Mouse (Mus musculus) cerebellum, postnatal 25 days (tissue): ENCODE data around the gene Mrpl42.

Source experiments
- DNase-seq, 2 experiments: peaks; one replicate each; pipeline ENCODE4 v3.0.0; 2021; ENCODE audit warnings: mixed read lengths in 2 of 2

Mrpl42 gene

GRCm38 (mm10) chr10:95514656-95515292 is 13.0 kb upstream of the Mrpl42 start, which contains the start of gene Ube2n:
Gene Ube2n (plus strand): TSS chr10:95515145.
- peak; percentile 98 to 99 for DNase-seq

DNA sequence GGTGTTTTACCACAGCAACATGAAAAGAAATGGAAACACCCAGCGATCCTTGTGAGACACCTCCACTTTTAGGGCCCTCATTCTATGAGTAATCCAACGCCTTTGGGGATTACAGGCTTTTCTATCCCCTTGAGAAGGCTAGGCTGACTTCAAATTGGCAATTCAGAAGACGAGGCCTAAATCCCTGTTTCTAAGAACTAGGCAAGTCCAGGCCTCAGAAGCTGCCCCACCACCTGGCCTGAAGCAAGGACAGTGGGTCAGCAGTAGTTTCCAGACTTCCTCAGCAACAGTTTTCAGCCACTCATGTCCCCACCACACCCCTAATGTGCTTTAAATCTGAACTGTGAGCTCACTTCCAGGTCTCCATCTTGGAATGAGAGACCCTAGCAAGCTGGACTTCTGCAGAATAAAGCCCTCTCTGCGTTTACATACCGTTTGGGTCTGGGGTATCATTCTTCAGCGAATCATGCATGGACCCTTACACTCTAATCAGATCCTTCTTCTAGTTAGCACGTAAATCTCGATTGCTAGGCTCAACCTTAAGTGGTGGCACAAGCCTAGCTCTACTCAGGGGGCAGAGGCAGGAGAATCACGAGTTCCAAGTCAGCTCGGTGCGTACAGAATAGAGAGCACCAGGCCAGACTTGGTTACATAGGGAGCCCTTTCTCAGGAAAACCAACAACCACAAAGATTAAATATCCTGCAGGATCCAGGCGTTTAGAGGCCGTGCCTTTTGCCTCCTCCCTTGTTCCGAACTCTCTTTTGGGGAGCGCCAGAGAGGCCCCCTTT is 12.2 kb upstream of the Mrpl42 start:
- DNase-seq, result no peak

DNA sequence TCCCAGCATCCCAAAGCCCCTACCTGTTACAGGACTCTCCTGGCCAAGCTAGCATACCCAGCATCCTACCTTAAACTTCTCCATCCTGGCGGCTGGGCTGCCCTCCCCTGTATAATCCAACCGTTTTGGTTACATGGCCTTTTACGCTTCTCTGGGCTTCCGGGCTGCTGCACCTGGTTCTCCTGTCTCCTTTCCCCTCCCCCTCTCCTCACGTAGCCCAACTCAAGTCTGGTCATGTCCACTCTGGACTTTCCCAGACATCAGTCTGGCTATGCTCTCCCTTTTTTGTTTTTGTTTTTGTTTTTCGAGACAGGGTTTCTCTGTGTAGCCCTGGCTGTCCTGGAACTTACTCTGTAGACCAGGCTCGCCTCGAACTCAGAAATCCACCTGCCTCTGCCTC is 10.9 kb upstream of the Mrpl42 start:
- no peak for DNase-seq

- no peak for DNase-seq
These were observed 7.5 kb upstream of the Mrpl42 start for GRCm38 (mm10) chr10:95509263-95509662.

DNA sequence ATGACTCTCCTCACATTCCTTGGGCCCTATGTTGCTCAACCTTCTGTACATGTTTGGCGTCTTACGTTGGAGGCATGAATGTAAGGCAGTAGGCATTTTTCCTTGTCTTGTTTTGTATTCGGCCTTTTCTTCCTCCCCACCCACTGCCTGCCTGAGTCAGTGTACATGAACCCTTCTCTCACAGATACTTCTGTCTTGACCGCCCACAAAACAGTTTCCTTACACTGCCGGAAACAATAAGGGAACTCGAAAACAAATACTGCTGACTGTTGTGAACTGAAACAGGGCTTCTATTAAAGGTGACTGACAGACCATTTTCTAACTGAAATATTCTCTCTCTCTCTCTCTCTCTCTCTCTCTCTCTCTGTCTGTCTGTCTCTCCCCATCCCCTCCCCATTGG is 7.1 kb upstream of the Mrpl42 start:
- no peak for DNase-seq

- no peak for DNase-seq
These were observed 6.4 kb upstream of the Mrpl42 start for GRCm38 (mm10) chr10:95508126-95508525.

GRCm38 (mm10) chr10:95504341-95504740 is 2.6 kb upstream of the Mrpl42 start:
- DNase-seq, result no peak

DNA sequence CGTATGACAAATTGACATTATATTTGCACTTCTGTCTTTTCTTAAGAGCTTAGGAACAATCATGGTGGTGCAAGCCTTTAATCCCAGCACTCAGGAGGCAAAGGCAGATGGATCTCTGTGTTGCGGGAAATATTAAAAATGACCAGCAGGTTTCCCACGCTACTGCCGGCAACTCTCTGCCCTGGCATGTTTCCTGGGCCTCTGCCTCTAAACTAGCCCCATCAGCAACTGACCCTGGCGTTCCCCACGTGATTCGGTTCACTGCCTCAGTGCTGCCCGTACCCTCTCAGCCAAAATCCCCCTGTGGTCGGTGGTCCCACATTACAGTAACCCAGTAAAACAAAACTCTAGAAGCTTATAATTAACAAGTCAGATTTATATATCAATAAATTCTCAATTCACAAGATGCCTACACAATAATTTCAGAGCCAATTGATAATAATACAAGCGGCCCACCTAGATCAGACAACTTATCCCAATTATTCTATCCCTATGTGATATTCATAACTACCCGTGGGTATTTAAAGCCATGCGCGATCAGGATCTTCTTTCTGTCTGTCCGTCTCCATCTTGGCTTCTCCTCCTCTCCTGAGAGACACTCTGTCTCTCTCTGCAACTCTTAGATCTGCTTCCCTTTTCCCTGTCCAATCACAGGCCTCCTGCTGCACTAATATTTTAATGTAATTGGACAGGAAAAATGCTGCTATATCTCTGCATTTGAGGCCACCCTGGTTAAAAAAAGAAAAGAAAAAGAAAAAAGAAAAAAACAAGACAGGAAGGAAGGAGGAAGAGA is 1.9 kb upstream of the Mrpl42 start:
- DNase-seq, result no peak

DNA sequence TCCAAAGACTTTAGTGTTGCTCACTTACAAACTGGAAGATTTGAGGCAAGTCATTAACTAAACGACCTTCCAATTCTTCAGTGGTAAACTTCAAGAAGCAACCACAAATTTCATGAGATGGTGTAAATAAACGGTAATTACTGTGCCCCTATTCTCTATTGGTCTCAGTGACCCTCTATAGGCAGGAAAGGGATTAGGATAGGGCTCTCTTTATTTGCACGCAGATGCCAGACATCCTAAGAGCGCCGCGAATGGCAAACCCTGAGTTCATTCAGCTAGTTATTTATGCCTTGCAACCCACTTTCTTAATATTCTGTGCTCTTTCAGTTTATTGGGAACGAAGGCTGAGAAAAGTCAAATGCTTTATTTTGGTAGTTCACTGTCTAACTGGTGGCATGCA is 707 bp downstream of the Mrpl42 start:
- no peak for DNase-seq

- DNase-seq, result no peak
These were observed 7.5 kb downstream of the Mrpl42 start for GRCm38 (mm10) chr10:95494268-95494667.

- peak in 1 of 2 experiments; percentile 55 for DNase-seq
These were observed 12.1 kb downstream of the Mrpl42 start for GRCm38 (mm10) chr10:95489653-95490052.

DNA sequence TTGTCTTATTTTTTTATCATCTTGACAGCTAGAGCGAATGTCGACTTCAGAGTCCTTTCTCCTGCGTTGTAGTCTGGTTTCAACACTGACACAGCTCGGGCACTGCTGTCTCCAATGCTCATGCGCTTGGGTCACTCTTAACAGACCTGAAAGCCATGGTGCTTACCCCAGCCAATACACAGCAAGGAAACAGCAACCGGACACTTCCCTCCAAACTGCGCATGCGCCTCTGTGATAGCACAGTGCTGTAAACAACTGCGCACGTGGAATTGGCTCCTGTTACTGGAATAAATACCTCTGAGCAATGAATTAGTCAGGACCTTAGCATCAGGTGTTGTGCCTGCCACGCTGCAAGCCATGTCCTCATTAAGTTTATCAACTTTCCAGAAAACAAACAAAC is 24.2 kb downstream of the Mrpl42 start:
- no peak for DNase-seq

GRCm38 (mm10) chr10:95475923-95476322 is 25.8 kb downstream of the Mrpl42 start:
- peak; percentile 85 to 92 for DNase-seq

GRCm38 (mm10) chr10:95471889-95472547 is 29.7 kb downstream of the Mrpl42 start:
- DNase-seq, result no peak

- DNase-seq, result no peak
These were observed 30.6 kb downstream of the Mrpl42 start for GRCm38 (mm10) chr10:95471186-95471585.

DNA sequence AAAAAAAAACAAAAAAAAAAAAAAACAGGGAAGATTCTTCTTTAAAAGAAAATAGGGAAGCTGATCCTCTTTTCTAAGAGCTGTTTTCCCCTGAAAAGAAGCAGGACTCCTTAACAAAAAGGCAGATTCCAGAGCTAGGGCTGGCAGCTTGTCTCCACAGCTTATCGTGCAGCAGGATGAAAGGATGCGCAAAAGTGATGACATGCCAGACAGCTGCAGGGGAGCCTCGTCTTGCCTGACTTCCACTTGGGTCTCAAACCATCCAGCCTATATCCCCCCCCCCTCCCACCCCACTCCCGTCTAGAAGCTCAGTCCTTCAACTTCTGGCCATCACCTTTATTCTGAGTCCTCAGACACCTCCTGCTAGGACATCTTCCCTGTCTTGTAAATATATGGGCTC is 32.8 kb downstream of the Mrpl42 start:
- no peak for DNase-seq

- DNase-seq, result no peak
These were observed 36.2 kb downstream of the Mrpl42 start for GRCm38 (mm10) chr10:95465485-95465896.

DNA sequence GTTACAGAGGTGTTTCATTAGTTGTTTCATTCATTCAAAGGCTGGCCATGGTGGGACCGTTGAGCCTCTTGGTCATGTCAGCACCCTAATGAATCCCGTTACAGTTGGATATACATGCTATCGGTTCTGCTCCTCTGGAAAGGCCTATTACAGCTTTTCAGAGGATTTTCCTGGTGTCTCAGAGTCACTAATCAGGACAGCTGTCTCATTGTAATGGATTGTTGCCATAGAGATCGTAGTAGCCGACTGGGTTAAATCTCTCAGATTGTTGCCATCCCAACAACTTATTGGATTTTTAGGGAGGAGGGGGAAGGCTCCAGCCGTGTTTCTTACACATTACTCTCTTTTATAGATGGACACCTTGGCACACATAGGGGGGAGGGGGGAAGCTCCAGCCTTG is 37.2 kb downstream of the Mrpl42 start:
- DNase-seq, result no peak

DNA sequence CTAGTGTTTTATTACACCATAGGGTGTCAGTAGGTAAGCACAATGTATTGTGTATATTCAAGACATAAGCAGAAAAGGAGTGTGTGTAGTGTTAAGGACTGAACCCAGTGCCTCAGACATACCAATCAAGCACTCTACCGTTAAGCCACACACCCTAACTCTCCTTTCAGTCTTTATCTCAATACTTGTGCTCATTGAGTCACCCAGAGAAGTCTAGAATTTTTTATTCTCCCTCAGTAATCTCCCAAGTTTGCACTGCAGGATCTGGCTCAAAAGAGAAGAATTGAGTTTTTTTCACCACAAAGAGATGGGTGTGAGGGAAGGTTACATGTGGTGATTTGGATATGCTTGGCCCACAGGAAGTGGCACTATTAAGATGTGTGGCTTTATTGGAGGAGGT is 39.5 kb downstream of the Mrpl42 start:
- DNase-seq, result no peak

DNA sequence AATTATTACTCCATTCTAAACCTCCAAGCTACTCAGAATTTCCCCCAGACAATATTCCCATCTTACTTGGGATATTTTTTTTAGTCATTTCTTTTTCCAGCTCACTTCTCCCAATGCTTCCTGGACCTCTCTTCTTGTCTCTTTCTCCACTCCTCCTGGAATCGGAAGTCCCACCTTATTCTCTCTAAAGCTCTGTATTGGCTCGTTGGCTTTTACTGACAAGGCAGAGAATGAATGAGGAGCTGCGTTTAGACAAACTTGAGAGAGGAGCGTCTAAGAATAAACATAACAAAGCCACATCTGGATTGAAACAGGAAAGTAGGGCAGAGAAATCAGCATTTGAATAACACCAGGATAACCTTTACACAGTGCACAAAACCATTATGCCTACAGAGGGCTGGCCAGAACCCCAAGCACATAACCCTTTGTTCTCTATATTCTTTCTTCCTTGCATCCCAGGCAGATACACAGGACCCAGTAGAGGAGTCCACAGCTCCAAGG is 40.6 kb downstream of the Mrpl42 start:
- no peak for DNase-seq

DNA sequence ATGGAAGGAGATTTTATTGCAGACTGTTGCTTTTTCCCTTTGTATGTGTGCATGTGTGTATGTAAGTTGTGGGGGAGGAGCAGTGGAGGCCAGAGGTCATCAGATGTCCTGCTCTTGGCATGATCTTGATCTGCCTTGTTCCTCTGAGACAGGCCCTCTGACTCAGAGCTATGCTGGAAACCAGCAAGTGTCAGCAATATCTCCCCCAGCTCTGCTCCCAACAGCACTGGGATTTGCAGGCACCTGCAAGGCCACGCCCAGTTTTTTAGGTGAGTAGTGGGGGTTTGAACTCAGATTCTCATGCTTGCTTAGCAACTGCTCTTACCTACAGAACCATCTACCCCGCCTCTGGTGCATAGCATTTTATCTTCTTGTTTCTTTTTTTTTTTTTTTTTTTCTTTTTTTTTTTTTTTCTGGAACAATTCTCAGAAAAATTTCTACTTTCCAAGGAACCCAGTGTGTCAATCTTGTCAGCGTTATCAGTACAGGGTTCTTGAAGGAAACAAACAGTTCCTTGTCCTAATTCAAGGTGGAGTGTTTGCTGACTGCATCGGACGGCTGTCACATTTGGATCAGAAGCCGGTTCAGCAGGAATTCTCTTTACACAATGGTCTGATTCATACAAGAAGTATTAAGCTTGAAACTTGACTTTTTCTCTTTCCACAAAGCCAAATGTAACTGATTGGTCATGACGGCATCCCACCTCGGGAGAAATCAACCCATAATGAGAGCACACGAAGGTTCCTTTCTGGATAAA is 43.5 kb downstream of the Mrpl42 start:
- DNase-seq, result no peak
